Mouse (Mus musculus) limb, embryonic 11.5 days (tissue): Measurements from ENCODE around the gene Fam173b. TPM values are rescaled to one million over a fixed set of nuclear protein-coding genes. Genes with fewer than 3 reads are reported as not detected.
"Not testable (repeated sequence)": the region's sequence is repeated elsewhere in the genome, so short reads cannot be mapped to it uniquely, and the experiment has no call there.

Experiments used
- ATAC-seq: fragments of 200-750 bp; cut with Nextera tagmentation; 2 replicates; pipeline ENCODE4 v1.8.0; 2017; ENCODE audit warnings: low read depth; ENCODE audit not compliant: insufficient number of reproducible peaks, low FRiP score, low TSS enrichment
- DNase-seq: peaks from one replicate; pipeline ENCODE4 v3.0.0-alpha.2; 2015; ENCODE audit warnings: low spot score
- H3K27ac ChIP-seq: fragments of 300-500 bp; sonication (generic); replicated peaks from 2 replicates; pipeline ENCODE4 v1.5.1; 2014; ENCODE audit warnings: low read depth, mild to moderate bottlenecking, low read length
- H3K27me3 ChIP-seq: fragments of 300-500 bp; sonication (generic); 2 replicates; pipeline ENCODE4 v1.6.1; 2014; ENCODE audit warnings: mild to moderate bottlenecking, low read length, mixed read lengths; ENCODE audit not compliant: control insufficient read depth, insufficient read depth
- H3K36me3 ChIP-seq: fragments of 300-500 bp; sonication (generic); 2 replicates; pipeline ENCODE4 v1.6.1; 2014; ENCODE audit warnings: mild to moderate bottlenecking, low read length, moderate library complexity, mixed read lengths; ENCODE audit not compliant: control insufficient read depth, insufficient read depth
- H3K4me1 ChIP-seq: fragments of 300-500 bp; sonication (generic); 2 replicates; pipeline ENCODE4 v1.6.1; 2014; ENCODE audit warnings: low read length, mixed read lengths; ENCODE audit not compliant: control insufficient read depth, insufficient read depth
- H3K4me2 ChIP-seq: fragments of 300-500 bp; sonication (generic); 2 replicates; pipeline ENCODE4 v1.6.1; 2014; ENCODE audit warnings: low read depth, mild to moderate bottlenecking, moderate library complexity; ENCODE audit not compliant: severe bottlenecking
- H3K4me3 ChIP-seq: fragments of 300-500 bp; sonication (generic); 2 replicates; pipeline ENCODE4 v1.5.1; 2014; ENCODE audit warnings: low read depth, low read length
- H3K9ac ChIP-seq: fragments of 300-500 bp; sonication (generic); 2 replicates; pipeline ENCODE4 v1.6.1; 2014; ENCODE audit warnings: mild to moderate bottlenecking, low read length
- H3K9me3 ChIP-seq: fragments of 300-500 bp; sonication (generic); 2 replicates; pipeline ENCODE4 v1.6.1; 2016; ENCODE audit warnings: low read length; ENCODE audit not compliant: control insufficient read depth
- WGBS: fragments of 180-500 bp; shearing (Covaris S2); extraction: QIAGEN DNeasy Blood & Tissue Kit; methylation state at CpG from one replicate; pipeline ENCODE4 v1.1.7; 2014; 5-methylcytosine and 5-hydroxymethylcytosine counted together
- polyA plus RNA-seq: library from polyadenylated mRNA; unstranded; fragments of >200 nt; fragmentation: Nextera tagmentation; extraction: Ambion mirVana; gene quantifications from 2 replicates; pipeline ENCODE4 v1.2.1, GENCODE M21; 2014

Fam173b gene
- polyA plus RNA-seq, 1 experiment from 2014 or later: 14.5 TPM

GRCm38 (mm10) chr15:31581086-31581485, 20.6 kb upstream of the Fam173b start:
- not testable (repeated sequence) for H3K4me1 ChIP-seq, H3K27me3 ChIP-seq, ATAC-seq, H3K27ac ChIP-seq, H3K9ac ChIP-seq, H3K4me3 ChIP-seq, DNase-seq, H3K36me3 ChIP-seq, H3K9me3 ChIP-seq, H3K4me2 ChIP-seq
- WGBS: 97% methylated on average over 2 of the region's 2 CpGs

GRCm38 (mm10) chr15:31583304-31584085, 18.2 kb upstream of the Fam173b start:
- no peaks in the 10 kb centered on the region for H3K4me1 ChIP-seq
- H3K27ac ChIP-seq: no peak overlapping the region
- DNase-seq: no peak
- no peaks in the 10 kb centered on the region for H3K27me3 ChIP-seq
- no peaks in the 10 kb centered on the region for H3K36me3 ChIP-seq
- 89% methylated on average over 13 of the region's 13 CpGs for WGBS
- H3K4me2 ChIP-seq: no peak overlapping the region
- H3K9ac ChIP-seq: no peak overlapping the region
- ATAC-seq: no peak
- H3K9me3 ChIP-seq: no peaks in the 10 kb centered on the region
- no peak overlapping the region for H3K4me3 ChIP-seq

GRCm38 (mm10) chr15:31585238-31585637, 16.4 kb upstream of the Fam173b start:
- no peak for DNase-seq

GRCm38 (mm10) chr15:31586088-31586487, 15.6 kb upstream of the Fam173b start:
- Histone ChIP-seq H3K9me3 (no peaks in the 10 kb centered on the region), H3K4me1 (no peaks in the 10 kb centered on the region), H3K27me3 (no peaks in the 10 kb centered on the region), H3K9ac (no peak overlapping the region), H3K27ac (no peak overlapping the region), H3K4me2 (no peak overlapping the region), H3K4me3 (no peak overlapping the region), H3K36me3 (peaks cover 11% of the 10 kb centered on the region)
- 88% methylated on average over 5 of the region's 5 CpGs for WGBS
- ATAC-seq (no peak), DNase-seq (no peak)

More at GRCm38 (mm10) chr15:31585238-31585637, 16.4 kb upstream of the Fam173b start:
- no peak overlapping the region for H3K4me2 ChIP-seq
- no peak overlapping the region for H3K9ac ChIP-seq
- no peaks in the 10 kb centered on the region for H3K4me1 ChIP-seq
- no peak overlapping the region for H3K4me3 ChIP-seq
- WGBS: 88% methylated on average over 7 of the region's 7 CpGs
- H3K27ac ChIP-seq: no peak overlapping the region
- peaks cover 7% of the 10 kb centered on the region for H3K36me3 ChIP-seq
- H3K27me3 ChIP-seq: no peaks in the 10 kb centered on the region
- no peak for ATAC-seq
- no peaks in the 10 kb centered on the region for H3K9me3 ChIP-seq

- WGBS: 13% methylated on average over 4 of the region's 4 CpGs
- peaks cover 11% of the 10 kb centered on the region for H3K36me3 ChIP-seq
- no peak overlapping the region for H3K4me3 ChIP-seq
- H3K4me2 ChIP-seq: no peak overlapping the region
- DNase-seq (peak; percentile 92), ATAC-seq (no peak)
- H3K4me1 ChIP-seq: no peaks in the 10 kb centered on the region
- H3K27me3 ChIP-seq: no peaks in the 10 kb centered on the region
- H3K9me3 ChIP-seq: no peaks in the 10 kb centered on the region
- H3K27ac ChIP-seq: no peak overlapping the region
- no peak overlapping the region for H3K9ac ChIP-seq
Observed at GRCm38 (mm10) chr15:31586519-31586918, 15.1 kb upstream of the Fam173b start.

- H3K27ac ChIP-seq: no peak overlapping the region
- ATAC-seq (no peak), DNase-seq (no peak)
- 77% methylated on average over 2 of the region's 2 CpGs for WGBS
- H3K36me3 ChIP-seq: peaks cover 23% of the 10 kb centered on the region
- no peak overlapping the region for H3K4me3 ChIP-seq
- no peak overlapping the region for H3K4me2 ChIP-seq
- no peaks in the 10 kb centered on the region for H3K9me3 ChIP-seq
- H3K27me3 ChIP-seq: no peaks in the 10 kb centered on the region
- H3K9ac ChIP-seq: no peak overlapping the region
- no peaks in the 10 kb centered on the region for H3K4me1 ChIP-seq
Observed at GRCm38 (mm10) chr15:31587789-31588188, 13.9 kb upstream of the Fam173b start.

- no peak for ATAC-seq
- Histone ChIP-seq H3K9ac (no peak overlapping the region), H3K9me3 (no peaks in the 10 kb centered on the region), H3K27me3 (no peaks in the 10 kb centered on the region), H3K4me1 (no peaks in the 10 kb centered on the region), H3K27ac (no peak overlapping the region), H3K4me2 (no peak overlapping the region), H3K4me3 (no peak overlapping the region), H3K36me3 (peaks cover 35% of the 10 kb centered on the region)
- WGBS: 79% methylated on average over 8 of the region's 8 CpGs
- DNase-seq: no peak
Observed at GRCm38 (mm10) chr15:31588989-31589640, 12.5 kb upstream of the Fam173b start.

- Histone ChIP-seq H3K27ac (no peak overlapping the region), H3K9ac (no peak overlapping the region), H3K4me1 (no peaks in the 10 kb centered on the region), H3K9me3 (no peaks in the 10 kb centered on the region), H3K27me3 (no peaks in the 10 kb centered on the region), H3K36me3 (peaks cover 35% of the 10 kb centered on the region), H3K4me3 (no peak overlapping the region), H3K4me2 (no peak overlapping the region)
- ATAC-seq (no peak), DNase-seq (no peak)
- 92% methylated on average over 5 of the region's 5 CpGs for WGBS
Observed at GRCm38 (mm10) chr15:31590176-31590575, 11.5 kb upstream of the Fam173b start.
